Mouse (Mus musculus): Measurements from ENCODE around the gene E4f1. TPM values are rescaled to one million over a fixed set of nuclear protein-coding genes. Genes with fewer than 3 reads are reported as not detected.

The E4f1 gene
- polyA plus RNA-seq (2012; rRNA removed), result 18.2 and 21.0 TPM in 2 replicates

GRCm38 (mm10) chr17:24469910-24470602 is at the start of gene E4f1, which contains the start of gene Pgp:
TSS of gene E4f1 (minus strand) at chr17:24470313.
TSS of gene Pgp (plus strand) at chr17:24470392.

GRCm38 (mm10) chr17:24488186-24488661 is 18.1 kb upstream of the E4f1 start, which contains the start of gene Caskin1:
TSS of gene Caskin1 (plus strand) at chr17:24488601.

GRCm38 (mm10) chr17:24478663-24479380 is 8.7 kb upstream of the E4f1 start, which contains the start of gene Mlst8:
TSS of gene Mlst8 (minus strand) at chr17:24479078.

GRCm38 (mm10) chr17:24473612-24474275 is 3.6 kb upstream of the E4f1 start, which contains the start of gene Bricd5:
TSS of gene Bricd5 (plus strand) at chr17:24473884.

GRCm38 (mm10) chr17:24442632-24443155 is 27.4 kb downstream of the E4f1 start, which contains the start of gene Dnase1l2:
TSS of gene Dnase1l2 (minus strand) at chr17:24443105.

GRCm38 (mm10) chr17:24426471-24427169 is 43.5 kb downstream of the E4f1 start, which contains the start of gene Eci1:
TSS of gene Eci1 (plus strand) at chr17:24426641.

GRCm38 (mm10) chr17:24414230-24414976 is 55.7 kb downstream of the E4f1 start, which contains the start of gene Rnps1:
TSS of gene Rnps1 (plus strand) at chr17:24414565.

Other genes with a start within 250 kb of the E4f1 start
- 15.4 and 18.1 TPM in 2 replicates for gene Tedc2, start 249.5 kb downstream of the E4f1 start, polyA plus RNA-seq (2012; rRNA removed)
- 33.9 and 39.6 TPM in 2 replicates for gene Ccnf, start 218.8 kb downstream of the E4f1 start, polyA plus RNA-seq (2012; rRNA removed)
- gene Abca17, start 119.2 kb downstream of the E4f1 start, polyA plus RNA-seq (2012; rRNA removed), result not detected in 2 replicates
- gene Abca3, start 118.4 kb downstream of the E4f1 start, polyA plus RNA-seq (2012; rRNA removed), result 12.3 and 15.2 TPM in 2 replicates
- 108 and 124 TPM in 2 replicates for gene Rnps1, start 55.7 kb downstream of the E4f1 start, polyA plus RNA-seq (2012; rRNA removed)
- gene Eci1, start 43.7 kb downstream of the E4f1 start, polyA plus RNA-seq (2012; rRNA removed), result 46.1 and 53.9 TPM in 2 replicates
- gene Dnase1l2, start 27.2 kb downstream of the E4f1 start, polyA plus RNA-seq (2012; rRNA removed), result 1.5 and 2.5 TPM in 2 replicates
- 33.2 and 37.2 TPM in 2 replicates for gene Pgp, start 79 bp upstream of the E4f1 start, polyA plus RNA-seq (2012; rRNA removed)
- gene Bricd5, start 3.6 kb upstream of the E4f1 start, polyA plus RNA-seq (2012; rRNA removed), result 0.29 and 0.43 TPM in 2 replicates
- 11.8 and 14.9 TPM in 2 replicates for gene Mlst8, start 8.8 kb upstream of the E4f1 start, polyA plus RNA-seq (2012; rRNA removed)
- gene Caskin1, start 18.3 kb upstream of the E4f1 start, polyA plus RNA-seq (2012; rRNA removed), result 0.08 and 0.12 TPM in 2 replicates
- 58.5 and 65.7 TPM in 2 replicates for gene Traf7, start 57.6 kb upstream of the E4f1 start, polyA plus RNA-seq (2012; rRNA removed)
- 0.25 and 0.28 TPM in 2 replicates for gene Rab26, start 63.9 kb upstream of the E4f1 start, polyA plus RNA-seq (2012; rRNA removed)
- 3.0 and 3.5 TPM in 2 replicates for gene Pkd1, start 79.5 kb upstream of the E4f1 start, polyA plus RNA-seq (2012; rRNA removed)
- gene Tsc2, start 162.3 kb upstream of the E4f1 start, polyA plus RNA-seq (2012; rRNA removed), result 18.2 and 20.5 TPM in 2 replicates
- 6.4 TPM in 2 replicates for gene Nthl1, start 162.4 kb upstream of the E4f1 start, polyA plus RNA-seq (2012; rRNA removed)
- gene Slc9a3r2, start 180.0 kb upstream of the E4f1 start, polyA plus RNA-seq (2012; rRNA removed), result 5.4 and 5.8 TPM in 2 replicates
- 0.18 and 0.27 TPM in 2 replicates for gene Npw, start 188.1 kb upstream of the E4f1 start, polyA plus RNA-seq (2012; rRNA removed)
- gene Zfp598, start 199.4 kb upstream of the E4f1 start, polyA plus RNA-seq (2012; rRNA removed), result 20.9 and 23.8 TPM in 2 replicates
- 0.05 and 0.06 TPM in 2 replicates for gene Syngr3, start 219.6 kb upstream of the E4f1 start, polyA plus RNA-seq (2012; rRNA removed)
- gene Gfer, start 225.8 kb upstream of the E4f1 start, polyA plus RNA-seq (2012; rRNA removed), result 18.1 and 19.5 TPM in 2 replicates
- gene Noxo1, start 225.9 kb upstream of the E4f1 start, polyA plus RNA-seq (2012; rRNA removed), result 0.66 and 0.81 TPM in 2 replicates
- gene Tbl3, start 237.3 kb upstream of the E4f1 start, polyA plus RNA-seq (2012; rRNA removed), result 24.4 and 29.3 TPM in 2 replicates
- 0.32 and 0.33 TPM in 2 replicates for gene Rnf151, start 247.8 kb upstream of the E4f1 start, polyA plus RNA-seq (2012; rRNA removed)
- 2,079 and 2,282 TPM in 2 replicates for gene Rps2, start 247.8 kb upstream of the E4f1 start, polyA plus RNA-seq (2012; rRNA removed)

Measured in liver, embryonic 14 days (tissue).